In the genomic region with DNA sequence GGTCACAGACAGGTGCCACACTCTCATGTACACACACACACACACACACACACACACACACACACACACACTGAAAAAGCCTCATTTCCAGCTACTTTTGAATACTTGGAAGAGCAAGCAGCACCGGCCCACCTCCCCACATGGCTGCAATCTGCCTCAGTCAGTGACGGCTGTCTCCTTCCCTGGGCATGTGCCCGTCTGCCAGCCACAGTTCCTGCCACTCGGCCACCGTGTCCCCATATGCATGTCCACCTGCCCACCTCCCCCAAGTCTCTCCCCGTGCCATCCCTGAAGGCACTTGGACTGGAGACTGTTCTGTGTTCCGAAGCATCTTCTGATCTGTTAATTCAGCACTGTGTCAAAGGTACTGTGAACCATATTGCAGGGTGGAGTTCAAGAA, we compare ENCODE assay signal across 16 mouse cellular contexts. TPM values are rescaled to one million over a fixed set of nuclear protein-coding genes. Genes with fewer than 3 reads are reported as not detected.
DNase-seq lines count a peak whose midpoint lies in the region; ATAC-seq and TF ChIP-seq lines count a peak whose summit lies in the region.
"Had no signal": no experiment of that assay in that cellular context is flagged by ENCODE, and none has a peak within 500 bp of the region (broad histone marks: within the 10 kb centered on the region; RNA-seq: fewer than 3 reads in every experiment).

No protein-coding gene starts in this region.

- TF ChIP-seq CTCF in hindbrain, postnatal 0 days (IDR thresholded peaks at IDR 0.05; ENCODE audit: low read depth), result no peak

- no peaks in the 10 kb centered on the region for H3K4me1 ChIP-seq in hindbrain, postnatal 0 days (ENCODE audit: insufficient read depth, low read length)
- H3K4me1 ChIP-seq in hindbrain, embryonic 14.5 days (replicated peaks; ENCODE audit: control insufficient read depth, insufficient read depth, low read length), result peaks cover 2% of the 10 kb centered on the region; the same call in 1 of the 2 replicates
- peaks cover 28% of the 10 kb centered on the region for H3K4me1 ChIP-seq in embryonic facial prominence, embryonic 10.5 days
- H3K4me1 ChIP-seq: liver, embryonic 15.5 days had no signal

- no peaks in the 10 kb centered on the region for H3K36me3 ChIP-seq in hindbrain, postnatal 0 days (ENCODE audit: insufficient read depth, low read length)
- H3K36me3 ChIP-seq in hindbrain, embryonic 14.5 days (replicated peaks; ENCODE audit: control insufficient read depth, insufficient read depth), result no peaks in the 10 kb centered on the region
- H3K36me3 ChIP-seq in embryonic facial prominence, embryonic 10.5 days (replicated peaks), result peaks cover 28% of the 10 kb centered on the region
- H3K36me3 ChIP-seq: liver, embryonic 15.5 days had no signal

- 77% methylated on average over 7 of the region's 7 CpGs for WGBS in hindbrain, postnatal 0 days
- WGBS in hindbrain, embryonic 14.5 days, result 81% methylated on average over 7 of the region's 7 CpGs
- 86% methylated on average over 7 of the region's 7 CpGs for WGBS in embryonic facial prominence, embryonic 10.5 days

- no peak overlapping the region for H3K4me2 ChIP-seq in hindbrain, postnatal 0 days (ENCODE audit: low read depth, low read length)
- no peak overlapping the region for H3K4me2 ChIP-seq in hindbrain, embryonic 14.5 days (replicated peaks)
- H3K4me2 ChIP-seq: kidney, embryonic 15.5 days; liver, embryonic 15.5 days had no signal

- no peak overlapping the region for H3K27ac ChIP-seq in hindbrain, postnatal 0 days
- H3K27ac ChIP-seq in hindbrain, embryonic 14.5 days, result no peak overlapping the region
- no peak overlapping the region for H3K27ac ChIP-seq in embryonic facial prominence, embryonic 10.5 days (replicated peaks)
- H3K27ac ChIP-seq: kidney, embryonic 15.5 days; liver, embryonic 15.5 days; stomach, postnatal 0 days had no signal

- H3K9me3 ChIP-seq in hindbrain, postnatal 0 days (ENCODE audit: low read length), result no peaks in the 10 kb centered on the region
- no peaks in the 10 kb centered on the region for H3K9me3 ChIP-seq in hindbrain, embryonic 14.5 days (ENCODE audit: control insufficient read depth, low read length)
- no peaks in the 10 kb centered on the region for H3K9me3 ChIP-seq in embryonic facial prominence, embryonic 10.5 days
- H3K9me3 ChIP-seq: kidney, embryonic 15.5 days; liver, embryonic 15.5 days had no signal

- no peak overlapping the region for H3K4me3 ChIP-seq in hindbrain, postnatal 0 days (ENCODE audit: low read length)
- no peak overlapping the region for H3K4me3 ChIP-seq in hindbrain, embryonic 14.5 days (replicated peaks; ENCODE audit: low read length)
- no peak overlapping the region for H3K4me3 ChIP-seq in embryonic facial prominence, embryonic 10.5 days
- H3K4me3 ChIP-seq: kidney, embryonic 15.5 days; liver, embryonic 15.5 days had no signal

- H3K9ac ChIP-seq in hindbrain, postnatal 0 days (replicated peaks; ENCODE audit: low read length), result no peak overlapping the region
- no peak overlapping the region for H3K9ac ChIP-seq in hindbrain, embryonic 14.5 days
- H3K9ac ChIP-seq: kidney, embryonic 15.5 days; liver, embryonic 15.5 days had no signal

- no peaks in the 10 kb centered on the region for H3K27me3 ChIP-seq in hindbrain, postnatal 0 days (ENCODE audit: insufficient read depth, low read length)
- no peaks in the 10 kb centered on the region for H3K27me3 ChIP-seq in hindbrain, embryonic 14.5 days (ENCODE audit: control insufficient read depth, insufficient read depth, low read length)
- no peaks in the 10 kb centered on the region for H3K27me3 ChIP-seq in embryonic facial prominence, embryonic 10.5 days (replicated peaks; ENCODE audit: low read depth, poor library complexity, severe bottlenecking)
- H3K27me3 ChIP-seq: kidney, embryonic 15.5 days; liver, embryonic 15.5 days had no signal

- peak; percentile 66 for ATAC-seq in hindbrain, postnatal 0 days
- ATAC-seq in hindbrain, embryonic 14.5 days (ENCODE audit: low FRiP score), result no peak
- ATAC-seq in cerebellum, adult (ENCODE audit: insufficient number of reproducible peaks, low FRiP score, low TSS enrichment), result peak; percentile 73

- DNase-seq in hindbrain, postnatal 0 days (ENCODE audit: low spot score), result no peak
- no peak for DNase-seq in hindbrain, embryonic 14.5 days (ENCODE audit: low spot score)
- peak; percentile 21 for DNase-seq in cerebellum, adult 9-10 months
- peak; percentile 38 to 48 for DNase-seq in layer of hippocampus, postnatal 14 days (ENCODE audit: low spot score in 2 of 2)
- no peak for DNase-seq in embryonic facial prominence, embryonic 10.5 days (ENCODE audit: low spot score)
- no peak for DNase-seq in urinary bladder, adult 18-20 months (ENCODE audit: low spot score in 2 of 2)
- DNase-seq: adrenal gland, adult 8-10 months; gastrocnemius, postnatal 25 days; heart, postnatal 14 days; lung, postnatal 14 days; retina, postnatal 1 day; thymus, postnatal 4 days had no signal

RNA-seq across cellular contexts. Expression of a gene that starts 9.8 kb away (rescaled TPM):
- total RNA-seq in hindbrain, postnatal 0 days (2014; rRNA removed), result 33.0 and 39.6 TPM in 2 replicates
- polyA plus RNA-seq in hindbrain, postnatal 0 days (2015; fragmentation: Nextera tagmentation; extraction: Ambion mirVana), result 6.2 and 6.8 TPM in 2 replicates
- 15.5 and 15.6 TPM in 2 replicates for polyA plus RNA-seq in hindbrain, embryonic 14.5 days (2014; fragmentation: Nextera tagmentation; extraction: Ambion mirVana)
- 10 to 100 TPM; 26.8 to 28.3 TPM for total RNA-seq in layer of hippocampus, postnatal 14 days (2021)
- 6.5 and 8.2 TPM in 2 replicates for polyA plus RNA-seq in embryonic facial prominence, embryonic 10.5 days (2016; fragmentation: Nextera tagmentation; extraction: Ambion mirVana)

Comparison
In these comparisons a context has a peak if more than half of its experiments do, and no peak if none do; other contexts are left out.
1. DNase-seq: peak in cerebellum, adult 9-10 months (single experiment) and layer of hippocampus, postnatal 14 days (2 of 2); none in hindbrain, postnatal 0 days (single experiment), hindbrain, embryonic 14.5 days (single experiment), embryonic facial prominence, embryonic 10.5 days (single experiment) and urinary bladder, adult 18-20 months (0 of 2).